14 mouse cellular contexts compared by ENCODE assay signal in the genomic region with DNA sequence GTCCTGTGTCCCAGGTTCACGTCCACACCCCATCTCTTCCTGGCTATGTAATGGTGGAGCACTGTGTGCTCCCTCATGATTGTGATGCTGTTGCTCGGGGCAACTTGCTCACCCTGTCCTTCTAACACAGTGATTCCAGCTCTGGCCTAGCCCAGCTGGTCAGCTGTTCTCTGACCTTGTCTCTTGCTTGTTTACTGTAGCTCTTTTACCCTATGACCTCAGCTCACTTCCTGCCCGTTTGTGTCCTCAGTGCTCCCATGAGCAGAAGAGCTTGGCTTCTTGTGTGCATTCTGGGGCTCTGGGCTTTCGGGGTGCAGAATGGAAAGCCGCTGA.
DNase-seq lines count a peak whose midpoint lies in the region; ATAC-seq lines count a peak whose summit lies in the region.
"Had no signal": no experiment of that assay in that cellular context is flagged by ENCODE, and none has a peak within 500 bp of the region (broad histone marks: within the 10 kb centered on the region; RNA-seq: fewer than 3 reads in every experiment).

No protein-coding gene starts in this region.

- H3K27me3 ChIP-seq in heart, embryonic 11.5 days (ENCODE audit: control insufficient read depth, insufficient read depth, low read length): no peaks in the 10 kb centered on the region
- H3K27me3 ChIP-seq in midbrain, embryonic 13.5 days: no peaks in the 10 kb centered on the region
- no peaks in the 10 kb centered on the region for H3K27me3 ChIP-seq in midbrain, embryonic 14.5 days (ENCODE audit: control insufficient read depth, insufficient read depth, low read length)
- H3K27me3 ChIP-seq: heart, embryonic 15.5 days; intestine, embryonic 15.5 days had no signal

- no peaks in the 10 kb centered on the region for H3K9me3 ChIP-seq in heart, embryonic 11.5 days (replicated peaks; ENCODE audit: control insufficient read depth, low read length)
- no peaks in the 10 kb centered on the region for H3K9me3 ChIP-seq in midbrain, embryonic 13.5 days
- H3K9me3 ChIP-seq in midbrain, embryonic 14.5 days (ENCODE audit: control insufficient read depth, low read length): no peaks in the 10 kb centered on the region
- H3K9me3 ChIP-seq: embryonic facial prominence, embryonic 10.5 days; heart, embryonic 15.5 days; intestine, embryonic 15.5 days had no signal

- DNase-seq in heart, adult 18-20 months: peak; percentile 51 to 67
- DNase-seq in midbrain, embryonic 14.5 days: no peak
- DNase-seq in kidney, postnatal 14 days: peak; percentile 48
- peak; percentile 62 for DNase-seq in lung, postnatal 36 days
- no peak for DNase-seq in urinary bladder, postnatal 4 days (ENCODE audit: low spot score in 2 of 2)
- no peak for DNase-seq in gastrocnemius, adult 8-10 months (ENCODE audit: low spot score in 2 of 2)
- DNase-seq: cerebellum, adult 9-10 months had no signal

- WGBS in heart, embryonic 11.5 days (ENCODE audit: insufficient replicate concordance): 59% methylated on average over 5 of the region's 5 CpGs
- WGBS in midbrain, embryonic 13.5 days: 89% methylated on average over 5 of the region's 5 CpGs
- WGBS in midbrain, embryonic 14.5 days: 83% methylated on average over 5 of the region's 5 CpGs

- ATAC-seq in heart, embryonic 11.5 days (replicated peaks; ENCODE audit: insufficient number of reproducible peaks, low FRiP score, low TSS enrichment): no peak
- no peak for ATAC-seq in midbrain, embryonic 13.5 days
- ATAC-seq in midbrain, embryonic 14.5 days (ENCODE audit: low FRiP score, low TSS enrichment): no peak
- ATAC-seq: forebrain, embryonic 14.5 days; intestine, embryonic 15.5 days had no signal

- H3K9ac ChIP-seq in heart, embryonic 11.5 days (ENCODE audit: low read depth, low read length): no peak overlapping the region
- no peak overlapping the region for H3K9ac ChIP-seq in midbrain, embryonic 13.5 days (replicated peaks)
- no peak overlapping the region for H3K9ac ChIP-seq in midbrain, embryonic 14.5 days (replicated peaks; ENCODE audit: low read length)
- H3K9ac ChIP-seq: heart, embryonic 15.5 days; intestine, embryonic 15.5 days had no signal

- no peak overlapping the region for H3K4me3 ChIP-seq in heart, embryonic 11.5 days (ENCODE audit: low read depth, low read length)
- no peak overlapping the region for H3K4me3 ChIP-seq in midbrain, embryonic 13.5 days (replicated peaks)
- no peak overlapping the region for H3K4me3 ChIP-seq in midbrain, embryonic 14.5 days (replicated peaks; ENCODE audit: low read depth, low read length)
- H3K4me3 ChIP-seq: embryonic facial prominence, embryonic 10.5 days; heart, embryonic 15.5 days; intestine, embryonic 15.5 days; myocyte had no signal

- H3K4me2 ChIP-seq in heart, embryonic 11.5 days: no peak overlapping the region
- H3K4me2 ChIP-seq in midbrain, embryonic 13.5 days (replicated peaks): no peak overlapping the region
- no peak overlapping the region for H3K4me2 ChIP-seq in midbrain, embryonic 14.5 days (ENCODE audit: low read length)
- H3K4me2 ChIP-seq: heart, embryonic 15.5 days; intestine, embryonic 15.5 days had no signal

- no peaks in the 10 kb centered on the region for H3K36me3 ChIP-seq in heart, embryonic 11.5 days (ENCODE audit: control insufficient read depth, insufficient read depth, low read length)
- H3K36me3 ChIP-seq in midbrain, embryonic 13.5 days: no peaks in the 10 kb centered on the region
- H3K36me3 ChIP-seq in midbrain, embryonic 14.5 days (ENCODE audit: control insufficient read depth, insufficient read depth, low read length): no peaks in the 10 kb centered on the region
- H3K36me3 ChIP-seq: embryonic facial prominence, embryonic 10.5 days; heart, embryonic 15.5 days; intestine, embryonic 15.5 days had no signal

- H3K4me1 ChIP-seq in heart, embryonic 11.5 days (ENCODE audit: control insufficient read depth, insufficient read depth, low read length): peaks cover 19% of the 10 kb centered on the region
- H3K4me1 ChIP-seq in midbrain, embryonic 13.5 days (replicated peaks): peaks cover 40% of the 10 kb centered on the region
- H3K4me1 ChIP-seq in midbrain, embryonic 14.5 days (ENCODE audit: control insufficient read depth, insufficient read depth, low read length): peaks cover 13% of the 10 kb centered on the region
- H3K4me1 ChIP-seq: intestine, embryonic 15.5 days had no signal

- no peak overlapping the region for H3K27ac ChIP-seq in heart, embryonic 11.5 days (ENCODE audit: low read depth, low read length)
- H3K27ac ChIP-seq in midbrain, embryonic 13.5 days: 0 out of 2 replicates have a peak overlapping the region, but pooled peaks have one; percentile 9
- no peak overlapping the region for H3K27ac ChIP-seq in midbrain, embryonic 14.5 days (replicated peaks; ENCODE audit: low read depth, low read length)
- H3K27ac ChIP-seq: embryonic facial prominence, embryonic 10.5 days; heart, embryonic 15.5 days; intestine, embryonic 15.5 days had no signal

Comparison
In these comparisons a context has a peak if more than half of its experiments do, and no peak if none do; other contexts are left out.
1. DNase-seq: peak in heart, adult 18-20 months (2 of 2), kidney, postnatal 14 days (single experiment) and lung, postnatal 36 days (single experiment); none in midbrain, embryonic 14.5 days (single experiment), urinary bladder, postnatal 4 days (0 of 2) and gastrocnemius, adult 8-10 months (0 of 2).